Mouse (Mus musculus): ENCODE data around the gene Mcemp1. TPM values are rescaled to one million over a fixed set of nuclear protein-coding genes. Genes with fewer than 3 reads are reported as not detected.

Gene Mcemp1
- polyA plus RNA-seq, 1 experiment from 2014 or later: 0.09 TPM

DNA sequence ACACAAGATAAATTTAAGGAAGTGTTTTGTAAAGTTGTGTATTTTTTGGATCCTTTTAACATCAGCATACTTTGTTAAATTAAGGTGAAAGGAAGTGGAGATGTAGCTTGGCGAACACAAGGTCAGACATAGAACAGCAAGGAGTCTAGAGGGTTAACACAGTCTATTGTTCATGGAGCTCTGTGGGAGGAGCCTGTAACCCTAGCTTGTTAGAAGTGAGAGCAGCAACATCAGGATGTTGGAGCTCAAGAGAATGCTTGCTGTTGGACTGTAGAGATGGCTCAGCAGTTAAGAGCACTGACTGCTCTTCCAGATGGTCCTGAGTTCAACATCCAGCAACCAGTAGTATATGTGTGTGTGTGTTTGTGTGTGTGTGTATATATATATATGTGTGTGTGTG lies 16.6 kb upstream of the Mcemp1 start:
- no peaks in the 10 kb centered on the region for H3K27me3 ChIP-seq (ENCODE audit: poor library complexity, severe bottlenecking)
- no peaks in the 10 kb centered on the region; the same call in 1 of the 2 replicates for H3K4me1 ChIP-seq
- no peak overlapping the region for H3K27ac ChIP-seq
- no peaks in the 10 kb centered on the region for H3K9me3 ChIP-seq
- DNase-seq (ENCODE audit: extremely low spot score, low spot score): no peak
- no peak overlapping the region for H3K4me3 ChIP-seq
- no peaks in the 10 kb centered on the region for H3K36me3 ChIP-seq (replicated peaks)
- 30% methylated on average over 1 of the region's 1 CpGs for WGBS

DNA sequence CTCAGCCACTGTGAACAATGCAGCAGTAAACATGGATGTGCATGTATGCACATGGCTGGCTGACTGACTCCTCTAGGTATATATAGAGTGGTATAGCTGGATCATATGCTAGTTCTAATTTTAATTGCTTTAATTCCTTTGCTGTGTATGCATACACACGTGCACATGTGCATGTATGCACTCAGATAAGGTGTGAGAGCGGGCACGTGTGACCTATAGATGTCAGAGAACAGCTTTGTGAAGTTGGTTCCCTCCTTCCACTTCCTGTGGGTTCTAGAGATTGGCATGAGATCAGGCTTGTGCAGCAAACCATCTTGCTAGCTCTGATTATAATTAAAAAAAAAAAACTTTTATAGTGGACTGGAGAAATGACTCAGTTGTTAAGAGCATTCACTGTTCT lies 12.7 kb upstream of the Mcemp1 start:
- WGBS: 70% methylated on average over 3 of the region's 3 CpGs

DNA sequence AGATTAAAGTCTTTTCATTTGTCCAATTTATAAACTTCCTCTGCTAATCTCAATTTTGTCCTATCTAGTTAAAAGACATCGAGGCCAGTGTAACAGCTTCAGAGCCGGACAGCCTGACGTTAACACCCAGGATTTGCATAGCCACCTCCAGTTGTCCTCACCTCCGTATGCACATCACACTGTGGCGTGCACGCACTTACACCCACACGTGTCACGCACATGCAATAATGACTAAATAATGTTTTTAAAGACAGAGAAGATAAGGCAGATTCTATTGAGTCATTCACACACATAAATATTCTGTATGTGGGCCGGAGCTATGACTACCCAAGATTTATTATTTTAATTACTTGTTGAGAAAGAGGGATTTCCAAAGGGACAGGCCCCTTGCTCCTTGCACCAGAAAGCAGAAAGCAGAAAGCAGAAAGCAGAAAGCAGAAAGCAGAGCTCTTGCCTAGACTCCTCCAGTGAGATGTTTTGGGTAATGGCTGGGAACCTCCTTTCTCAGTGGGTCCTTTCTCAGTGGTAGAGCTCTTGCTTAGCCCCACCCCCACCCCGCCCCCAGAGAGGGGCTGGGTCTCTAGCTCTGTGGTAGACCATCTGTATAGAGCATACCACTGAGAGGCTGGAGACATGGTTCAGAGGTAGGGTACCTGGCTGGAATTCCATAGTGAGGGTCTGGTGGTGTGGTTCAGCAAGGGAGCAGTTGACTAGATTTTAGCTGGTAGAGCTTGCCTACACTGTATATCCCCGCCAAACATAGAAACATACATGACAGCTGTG lies 10.6 kb upstream of the Mcemp1 start:
- Histone ChIP-seq H3K4me3 (no peak overlapping the region), H3K27ac (no peak overlapping the region), H3K27me3 (ENCODE audit: poor library complexity, severe bottlenecking) (no peaks in the 10 kb centered on the region), H3K36me3 (replicated peaks) (no peaks in the 10 kb centered on the region), H3K4me1 (peaks cover 11% of the 10 kb centered on the region), H3K9me3 (no peaks in the 10 kb centered on the region)
- DNase-seq (ENCODE audit: extremely low spot score, low spot score): no peak
- 76% methylated on average over 11 of the region's 11 CpGs for WGBS

More for the DNA sequence above, 12.7 kb upstream of the Mcemp1 start:
- H3K27me3 ChIP-seq (ENCODE audit: poor library complexity, severe bottlenecking): no peaks in the 10 kb centered on the region
- peaks cover 11% of the 10 kb centered on the region for H3K4me1 ChIP-seq
- no peak overlapping the region for H3K27ac ChIP-seq
- no peaks in the 10 kb centered on the region for H3K36me3 ChIP-seq (replicated peaks)
- no peaks in the 10 kb centered on the region for H3K9me3 ChIP-seq
- no peak overlapping the region for H3K4me3 ChIP-seq
- DNase-seq (ENCODE audit: extremely low spot score, low spot score): no peak

DNA sequence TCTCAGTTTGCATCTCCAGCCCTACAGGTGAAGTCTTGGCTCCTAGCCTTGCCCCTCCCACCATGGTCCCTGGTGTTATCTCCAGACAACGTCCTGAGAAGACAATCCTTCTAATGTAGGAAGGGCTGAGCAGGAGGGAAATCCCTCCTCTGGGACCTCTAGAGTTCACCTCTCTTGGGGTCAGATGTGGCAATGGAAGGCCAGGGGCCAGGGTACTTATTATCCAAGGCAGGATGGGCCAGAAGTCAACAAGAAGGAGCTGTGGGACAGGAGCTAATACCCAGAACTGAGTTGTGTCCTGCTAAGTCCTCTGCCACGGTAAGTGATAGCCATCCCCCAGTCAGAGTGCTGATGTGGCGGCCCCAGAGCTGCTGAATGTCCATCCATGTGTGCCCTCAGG lies 10.0 kb upstream of the Mcemp1 start, which contains the start of gene Retn:
Retn (plus strand) TSS at position 245 of the 400 bp plus-strand sequence.
- WGBS: 77% methylated on average over 3 of the region's 3 CpGs
- no peaks in the 10 kb centered on the region for H3K36me3 ChIP-seq (replicated peaks)
- H3K4me3 ChIP-seq: no peak within 1 kb of the TSS
- no peak for DNase-seq (ENCODE audit: extremely low spot score, low spot score)
- no peak within 1 kb of the TSS for H3K27ac ChIP-seq
- H3K4me1 ChIP-seq: peaks cover 11% of the 10 kb centered on the region
- H3K9me3 ChIP-seq: no peaks in the 10 kb centered on the region
- H3K27me3 ChIP-seq (ENCODE audit: poor library complexity, severe bottlenecking): no peaks in the 10 kb centered on the region

DNA sequence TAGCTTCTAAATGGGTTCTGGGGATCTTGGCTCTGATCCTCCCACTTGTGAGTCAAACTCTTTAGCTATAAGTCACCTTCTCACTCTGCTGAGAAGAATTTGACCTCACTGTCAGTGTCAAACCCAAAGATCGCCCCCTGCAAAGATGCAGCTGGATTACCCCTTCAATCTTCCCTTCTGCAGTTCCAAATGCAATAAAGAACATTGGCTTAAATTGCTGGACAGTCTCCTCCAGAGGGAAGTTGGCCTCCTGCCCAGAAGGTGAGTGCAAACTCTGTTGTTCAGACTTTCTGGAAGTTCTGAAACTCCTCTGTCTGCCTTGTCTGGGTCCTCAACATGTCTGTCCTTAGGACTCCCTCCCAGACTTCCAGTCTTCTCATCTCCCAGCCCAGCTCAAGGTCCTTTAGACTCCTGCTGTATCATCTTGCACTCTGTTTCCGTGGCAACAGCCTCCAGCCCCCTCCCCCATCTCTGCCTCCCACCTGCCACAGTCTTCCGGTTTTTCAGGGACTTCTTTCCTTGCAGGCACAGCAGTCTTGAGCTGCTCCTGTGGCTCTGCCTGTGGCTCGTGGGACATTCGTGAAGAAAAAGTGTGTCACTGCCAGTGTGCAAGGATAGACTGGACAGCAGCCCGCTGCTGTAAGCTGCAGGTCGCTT lies 8.7 kb upstream of the Mcemp1 start:
- Histone ChIP-seq H3K9me3 (no peaks in the 10 kb centered on the region), H3K4me1 (peaks cover 11% of the 10 kb centered on the region), H3K4me3 (peak overlapping the region; percentile 32), H3K27ac (peak overlapping the region; percentile 54), H3K36me3 (replicated peaks) (no peaks in the 10 kb centered on the region), H3K27me3 (ENCODE audit: poor library complexity, severe bottlenecking) (no peaks in the 10 kb centered on the region)
- WGBS: 26% methylated on average over 7 of the region's 7 CpGs
- peak; percentile 39 for DNase-seq (ENCODE audit: extremely low spot score, low spot score)

DNA sequence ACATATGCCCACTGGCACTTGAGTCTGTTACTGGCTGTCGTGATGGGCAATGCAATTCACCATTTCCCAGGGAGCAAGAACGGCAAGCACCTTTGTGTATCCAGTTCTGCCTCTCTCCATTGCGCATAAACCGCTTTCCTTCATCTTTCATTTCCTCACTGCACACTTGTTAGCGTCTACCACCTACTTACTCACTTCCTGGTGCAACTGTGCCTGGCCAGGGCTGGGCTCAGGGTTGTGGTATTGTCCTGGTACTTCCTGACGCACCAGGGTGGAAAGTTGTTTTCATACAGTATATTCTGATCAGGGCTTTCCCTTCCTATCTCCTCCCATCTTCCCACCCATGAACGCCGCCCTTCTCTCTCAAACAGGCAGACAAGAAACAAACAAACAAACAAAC lies 4.7 kb upstream of the Mcemp1 start:
- Histone ChIP-seq H3K27me3 (ENCODE audit: poor library complexity, severe bottlenecking) (no peaks in the 10 kb centered on the region), H3K4me1 (peaks cover 11% of the 10 kb centered on the region), H3K27ac (no peak overlapping the region), H3K9me3 (no peaks in the 10 kb centered on the region), H3K4me3 (no peak overlapping the region), H3K36me3 (replicated peaks) (no peaks in the 10 kb centered on the region)
- DNase-seq (ENCODE audit: extremely low spot score, low spot score): no peak
- 89% methylated on average over 8 of the region's 8 CpGs for WGBS

DNA sequence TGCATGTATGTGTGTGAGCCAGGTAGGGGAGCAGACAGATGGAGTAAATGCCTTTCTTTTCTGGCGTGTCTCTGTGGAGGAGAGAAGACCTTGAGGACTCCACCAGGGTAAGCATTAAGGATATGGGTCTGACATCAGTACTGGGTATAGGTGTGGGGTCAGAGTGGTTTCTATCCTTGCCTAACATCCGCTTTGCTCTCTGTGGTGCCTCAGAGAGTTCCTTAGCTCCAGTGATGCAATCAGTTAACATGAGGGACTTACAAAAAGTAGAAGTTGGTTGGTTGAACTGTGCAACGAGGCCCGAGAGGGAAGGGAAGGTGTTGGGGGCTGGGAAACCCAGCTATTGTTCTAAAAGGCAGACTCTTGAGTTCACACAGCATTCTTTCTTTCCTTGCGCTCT lies 1.1 kb upstream of the Mcemp1 start:
- Histone ChIP-seq H3K36me3 (replicated peaks) (no peaks in the 10 kb centered on the region), H3K9me3 (no peaks in the 10 kb centered on the region), H3K4me3 (no peak overlapping the region), H3K4me1 (no peaks in the 10 kb centered on the region), H3K27ac (no peak overlapping the region), H3K27me3 (ENCODE audit: poor library complexity, severe bottlenecking) (no peaks in the 10 kb centered on the region)
- DNase-seq (ENCODE audit: extremely low spot score, low spot score): no peak
- 71% methylated on average over 5 of the region's 5 CpGs for WGBS

DNA sequence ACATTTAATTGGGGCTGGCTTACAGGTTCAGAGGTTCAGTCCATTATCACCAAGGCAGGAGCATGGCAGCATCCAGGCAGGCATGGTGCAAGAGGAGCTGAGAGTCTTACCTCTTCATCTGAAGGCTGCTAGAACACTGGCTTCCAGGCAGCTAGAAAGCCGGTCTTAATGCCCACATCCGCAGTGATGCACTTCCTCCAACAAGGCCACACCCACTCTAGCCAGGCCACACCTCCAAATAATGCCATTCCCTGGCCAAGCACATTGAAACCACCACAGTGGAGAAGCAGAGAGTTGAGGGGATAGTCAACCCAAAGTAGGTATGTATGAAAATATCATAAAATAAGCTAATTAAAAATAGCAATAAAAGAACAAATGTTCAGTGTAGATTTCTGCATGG lies 4.8 kb downstream of the Mcemp1 start:
- Histone ChIP-seq H3K9me3 (no peaks in the 10 kb centered on the region), H3K4me3 (no peak overlapping the region), H3K27me3 (ENCODE audit: poor library complexity, severe bottlenecking) (no peaks in the 10 kb centered on the region), H3K36me3 (replicated peaks) (no peaks in the 10 kb centered on the region), H3K27ac (no peak overlapping the region), H3K4me1 (peaks cover 14% of the 10 kb centered on the region)
- no peak for DNase-seq (ENCODE audit: extremely low spot score, low spot score)
- 77% methylated on average over 2 of the region's 2 CpGs for WGBS

DNA sequence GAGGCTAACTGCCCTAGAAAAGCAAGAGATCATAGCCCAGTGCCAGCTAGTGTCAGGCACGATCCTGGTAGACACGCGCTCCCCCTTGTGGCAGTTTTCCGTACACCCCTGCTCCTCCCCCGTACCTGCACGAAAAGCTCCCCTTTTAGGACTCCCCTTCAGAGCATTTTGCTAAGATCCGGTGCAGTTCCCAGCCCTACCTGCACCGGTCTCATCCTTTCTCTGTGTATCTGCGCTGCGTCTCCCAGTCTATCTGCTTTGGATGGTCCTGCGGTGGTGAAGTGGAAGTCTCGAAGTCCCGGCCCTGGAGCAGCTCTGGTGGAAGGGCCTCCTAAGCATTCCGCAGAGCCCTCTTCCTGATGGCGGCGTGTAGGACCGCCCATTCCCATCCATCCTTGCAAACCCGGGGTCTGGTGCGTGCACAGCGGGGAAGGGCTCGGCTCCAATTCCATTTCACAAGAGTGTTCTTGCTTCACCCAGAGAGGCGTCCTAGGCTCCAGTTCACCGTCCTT lies 6.5 kb downstream of the Mcemp1 start, which contains the start of gene Fcor:
Fcor (minus strand) TSS at position 383 of the 512 bp plus-strand sequence.
- Histone ChIP-seq H3K4me1 (peaks cover 20% of the 10 kb centered on the region), H3K36me3 (replicated peaks) (no peaks in the 10 kb centered on the region), H3K4me3 (peak within 1 kb of the TSS; percentile 62), H3K27me3 (ENCODE audit: poor library complexity, severe bottlenecking) (no peaks in the 10 kb centered on the region), H3K9me3 (no peaks in the 10 kb centered on the region), H3K27ac (peak within 1 kb of the TSS; percentile 89)
- whole genome bisulfite sequencing: under 1% methylated on average over 23 of the region's 23 CpGs
- peak; percentile 81 for DNase-seq (ENCODE audit: extremely low spot score, low spot score)

DNA sequence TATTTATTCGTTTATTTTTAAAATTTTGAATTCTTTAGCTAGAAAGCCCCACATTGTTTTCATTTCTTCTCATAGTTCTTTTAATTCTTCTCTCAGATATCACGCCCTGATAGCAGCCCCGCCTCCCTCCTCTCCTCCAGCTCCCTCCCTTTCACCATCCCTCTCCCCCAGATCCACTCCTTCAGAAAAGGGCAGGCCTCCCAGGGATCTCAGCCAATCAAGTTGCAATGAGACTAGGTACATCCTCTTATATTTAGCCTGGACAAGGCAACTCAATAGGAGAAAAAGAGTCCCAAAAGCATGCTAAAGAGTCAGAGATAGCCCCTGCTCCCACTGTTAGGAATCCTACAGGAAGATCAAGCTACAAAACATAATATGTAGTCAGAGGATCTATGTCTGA lies 9.1 kb downstream of the Mcemp1 start:
- Histone ChIP-seq H3K27me3 (ENCODE audit: poor library complexity, severe bottlenecking) (no peaks in the 10 kb centered on the region), H3K4me3 (no peak overlapping the region), H3K36me3 (replicated peaks) (peaks cover 14% of the 10 kb centered on the region), H3K27ac (no peak overlapping the region), H3K9me3 (peaks cover 3% of the 10 kb centered on the region; the same call in 1 of the 2 replicates), H3K4me1 (peaks cover 33% of the 10 kb centered on the region)
- WGBS: 50% methylated on average over 3 of the region's 3 CpGs
- no peak for DNase-seq (ENCODE audit: extremely low spot score, low spot score)

DNA sequence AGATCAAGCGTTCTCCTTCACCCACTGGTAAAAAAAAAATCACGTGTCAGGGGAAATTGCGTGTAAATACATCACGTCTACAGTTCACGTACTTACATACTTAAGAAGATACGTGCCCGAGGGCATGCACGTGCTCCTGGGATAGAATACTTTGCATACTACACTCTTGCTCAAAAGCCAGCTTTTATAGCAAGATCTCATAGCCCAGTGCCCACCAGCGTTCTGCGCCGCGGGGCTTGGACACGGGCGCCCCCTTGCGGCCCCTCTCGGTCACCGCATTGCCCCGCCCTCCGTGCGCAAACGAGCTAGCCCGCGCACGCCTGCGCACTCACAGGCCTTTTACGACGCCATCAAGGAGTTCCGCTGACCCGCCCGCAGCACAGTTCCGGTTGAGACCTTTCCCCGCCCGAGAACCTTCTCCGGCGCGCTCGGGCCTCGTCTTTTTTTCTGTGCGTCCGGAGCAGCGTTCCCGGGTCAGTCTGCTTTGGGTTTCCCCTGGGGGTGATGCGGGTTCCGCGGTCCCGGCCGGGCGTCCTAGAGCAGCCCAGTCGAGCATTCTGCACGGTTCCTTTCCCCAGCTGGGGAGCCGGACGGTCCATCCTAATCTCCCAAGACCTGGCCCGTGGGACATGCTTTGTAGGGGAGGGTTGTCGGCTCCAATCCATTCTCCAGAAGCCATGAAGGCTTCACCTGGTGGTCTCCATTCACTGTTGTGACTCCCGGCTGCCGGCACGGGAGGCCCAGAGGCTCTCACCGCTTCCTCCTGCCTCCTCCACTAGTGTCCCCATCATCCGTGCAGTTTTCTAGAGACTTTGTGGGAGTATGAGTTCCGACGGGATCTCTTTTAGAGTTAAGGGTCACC lies 10.8 kb downstream of the Mcemp1 start, which contains the start of gene Trappc5:
Trappc5 (plus strand) TSS at position 169 of the 862 bp plus-strand sequence.
- peak within 1 kb of the TSS; percentile 92 for H3K27ac ChIP-seq
- H3K27me3 ChIP-seq (ENCODE audit: poor library complexity, severe bottlenecking): no peaks in the 10 kb centered on the region
- H3K9me3 ChIP-seq: peaks cover 3% of the 10 kb centered on the region; the same call in 1 of the 2 replicates
- DNase-seq (ENCODE audit: extremely low spot score, low spot score): peak; percentile 93
- peaks cover 31% of the 10 kb centered on the region for H3K36me3 ChIP-seq (replicated peaks)
- peaks cover 33% of the 10 kb centered on the region for H3K4me1 ChIP-seq
- WGBS: 2% methylated on average over 61 of the region's 61 CpGs
- peak within 1 kb of the TSS; percentile 89 for H3K4me3 ChIP-seq

DNA sequence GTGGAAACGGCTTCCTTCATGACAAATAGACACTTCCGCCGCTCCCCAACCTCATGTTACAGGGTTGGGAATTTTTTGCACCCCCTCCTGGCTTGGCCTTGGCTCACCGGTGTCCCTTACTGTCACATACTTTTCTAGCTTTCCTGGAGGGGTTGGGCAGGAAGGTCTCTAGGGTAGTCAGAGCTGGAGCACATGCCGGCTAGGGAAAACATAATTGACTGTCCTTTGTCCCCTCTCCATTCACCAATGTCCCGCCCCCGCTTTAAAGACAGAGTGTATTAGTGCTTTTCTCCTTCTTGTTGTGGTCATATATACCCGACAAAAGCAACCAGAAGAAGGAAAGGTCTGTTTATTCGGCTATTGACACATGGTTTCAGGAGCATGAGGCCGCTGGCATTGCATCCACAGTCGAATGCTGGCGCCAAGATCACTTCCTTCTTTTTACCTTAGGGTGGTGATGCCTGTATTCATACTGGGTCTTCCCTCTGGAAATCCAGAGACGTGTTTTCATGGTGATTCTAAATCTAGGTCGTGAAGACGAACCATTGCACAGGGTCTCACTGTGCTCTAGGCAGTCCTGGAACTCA lies 11.5 kb downstream of the Mcemp1 start:
- H3K4me1 ChIP-seq: peaks cover 28% of the 10 kb centered on the region
- WGBS: 8% methylated on average over 15 of the region's 15 CpGs
- H3K27me3 ChIP-seq (ENCODE audit: poor library complexity, severe bottlenecking): no peaks in the 10 kb centered on the region
- H3K9me3 ChIP-seq: peaks cover 3% of the 10 kb centered on the region; the same call in 1 of the 2 replicates
- H3K4me3 ChIP-seq: peak overlapping the region; percentile 89
- peak; percentile 28 for DNase-seq (ENCODE audit: extremely low spot score, low spot score)
- H3K36me3 ChIP-seq (replicated peaks): peaks cover 38% of the 10 kb centered on the region
- H3K27ac ChIP-seq: peak overlapping the region; percentile 92

Data from forebrain, embryonic 10.5 days (tissue).